Mouse (Mus musculus) left cerebral cortex, adult 2 months (tissue): ENCODE results near the gene Tll2. TPM values are rescaled to one million over a fixed set of nuclear protein-coding genes. Genes with fewer than 3 reads are reported as not detected.

Experiments used
- DNase-seq, 2 experiments: peaks; one replicate each; pipeline ENCODE4 v3.0.0; 2021 to 2022; ENCODE audit warnings: low spot score in 2 of 2, mixed read lengths in 1 of 2; ENCODE audit errors: extremely low spot score in 1 of 2
- H3K27ac ChIP-seq: fragments of 200-600 bp; 2 replicates; pipeline ENCODE4 v1.8.1; 2022
- H3K4me3 ChIP-seq: fragments of 200-600 bp; 2 replicates; pipeline ENCODE4 v1.8.1; 2022
- CTCF ChIP-seq: fragments of 200-600 bp; IDR thresholded peaks from 2 replicates; pipeline ENCODE4 v1.8.1; 2022; ENCODE audit warnings: antibody characterized with exemption, mild to moderate bottlenecking, moderate library complexity
- intact Hi-C: fragments of 180-260 bp; cut with DNase I; formaldehyde crosslinking; loops from one replicate; pipeline ENCODE4 v1.15.1; 2025
- long read RNA-seq, 2 experiments: library from polyadenylated mRNA; stranded (forward); transcript quantifications; one replicate each; pipeline ENCODE4 v2.0.0; 2021; ENCODE audit warnings: borderline mapping rate in 2 of 2
- total RNA-seq, 2 experiments: library from RNA; stranded (reverse); gene quantifications; 2 replicates each; pipeline ENCODE4 v1.2.3; 2021

Tll2 gene
- under 1 TPM; 0.68 to 0.84 TPM for total RNA-seq
- long read RNA-seq, experiment 1, partial matches to known transcripts = 1 of 2 reads
- long read RNA-seq, experiment 1, other reads (novel, unspliced or antisense) = 1 of 2 reads
- long read RNA-seq, experiment 2, partial matches to known transcripts = 2 of 2 reads
- long read RNA-seq, experiment 2, other reads (novel, unspliced or antisense) = 0 of 2 reads

DNA sequence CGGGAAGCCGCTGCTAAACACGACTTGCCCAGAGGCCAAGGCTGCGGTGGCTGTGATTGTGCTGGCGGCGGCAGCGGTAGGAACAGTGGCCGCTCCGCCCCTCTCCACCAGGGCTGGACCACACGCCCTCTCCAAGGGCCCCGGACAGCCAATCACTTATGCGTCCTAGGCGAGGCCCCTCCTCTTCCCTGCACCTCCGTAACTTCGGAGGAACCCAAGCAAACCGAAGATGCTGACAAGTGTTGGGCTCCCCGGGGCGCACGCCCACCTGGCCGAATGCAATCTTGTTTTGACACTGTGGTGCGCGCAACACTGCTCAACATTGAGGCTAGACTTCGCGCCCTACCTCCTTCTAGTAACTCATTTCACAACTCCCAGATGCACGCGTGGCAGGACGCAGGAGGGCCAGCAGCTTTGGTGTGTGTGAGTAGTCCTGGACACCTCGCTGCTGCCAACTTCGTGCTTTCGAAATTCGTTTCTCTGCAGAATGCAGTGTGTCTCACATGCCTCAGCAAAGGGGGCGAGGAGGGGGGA, at the start of gene Tll2:
Gene Tll2, minus strand, starts transcription at position 25 of the 534 bp plus-strand sequence.
- intact Hi-C loops = loop anchor here (5.0 kb wide), 1 partner anchor 120 kb away; no protein-coding TSS in a partner anchor
- no peak; the same call in 1 of the 2 replicates for TF ChIP-seq CTCF
- DNase-seq = peak; percentile 21 to 32
- Histone ChIP-seq H3K4me3 (peak within 1 kb of the TSS; percentile 32), H3K27ac (no peak within 1 kb of the TSS)

- TF ChIP-seq CTCF = no peak
Measured at GRCm38 (mm10) chr19:41254584-41254983, 47.9 kb upstream of the Tll2 start.

DNA sequence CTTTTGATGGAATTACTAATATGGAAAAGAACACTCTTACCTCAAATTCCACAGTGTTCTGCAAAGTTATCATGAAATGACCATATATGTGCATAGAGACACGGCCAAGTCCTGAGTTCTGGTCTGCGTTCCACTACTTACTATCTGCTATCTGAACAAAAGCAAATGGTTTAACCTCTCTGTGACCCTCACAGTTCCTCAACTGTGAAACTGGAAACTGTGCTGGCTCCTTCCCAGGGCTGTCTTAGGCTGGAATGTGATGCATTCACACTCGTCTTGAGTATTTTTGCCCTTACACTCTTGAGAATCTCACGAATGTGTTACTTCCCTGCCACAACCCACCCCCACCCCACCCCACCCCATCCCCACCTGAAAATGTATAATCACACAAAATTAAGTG, 42.3 kb upstream of the Tll2 start:
- Histone ChIP-seq H3K4me3 (no peak overlapping the region), H3K27ac (no peak overlapping the region)
- DNase-seq = no peak
- intact Hi-C loops = no loop called here
- no peak for TF ChIP-seq CTCF

More at GRCm38 (mm10) chr19:41254584-41254983, 47.9 kb upstream of the Tll2 start:
- no peak for DNase-seq
- H3K27ac ChIP-seq = no peak overlapping the region
- intact Hi-C loops = no loop called here
- H3K4me3 ChIP-seq = no peak overlapping the region

DNA sequence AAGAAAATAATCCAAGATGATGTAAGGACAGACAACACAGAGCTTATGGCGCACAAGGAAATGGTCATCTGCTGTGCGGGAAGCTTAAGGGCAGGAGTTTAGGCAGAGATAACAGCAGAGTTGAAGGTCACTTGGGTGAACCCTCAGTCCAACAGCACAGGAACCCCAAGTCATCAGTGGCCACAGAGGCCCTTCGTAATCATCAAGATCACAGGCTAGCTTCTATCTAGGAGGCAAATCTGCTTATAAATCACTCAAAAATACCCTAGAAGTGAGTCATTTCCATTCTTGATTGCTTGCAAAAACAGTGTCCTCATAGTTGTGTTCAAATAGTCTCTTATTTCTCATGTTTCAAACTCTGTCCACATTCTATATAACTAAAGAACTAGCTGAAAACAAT, 41.6 kb upstream of the Tll2 start:
- intact Hi-C loops = no loop called here
- Histone ChIP-seq H3K27ac (no peak overlapping the region), H3K4me3 (no peak overlapping the region)
- DNase-seq = no peak
- TF ChIP-seq CTCF = no peak

- Histone ChIP-seq H3K4me3 (no peak overlapping the region), H3K27ac (no peak overlapping the region)
- intact Hi-C loops = no loop called here
- DNase-seq = no peak
- TF ChIP-seq CTCF = no peak
Measured at GRCm38 (mm10) chr19:41246271-41246670, 39.6 kb upstream of the Tll2 start.

DNA sequence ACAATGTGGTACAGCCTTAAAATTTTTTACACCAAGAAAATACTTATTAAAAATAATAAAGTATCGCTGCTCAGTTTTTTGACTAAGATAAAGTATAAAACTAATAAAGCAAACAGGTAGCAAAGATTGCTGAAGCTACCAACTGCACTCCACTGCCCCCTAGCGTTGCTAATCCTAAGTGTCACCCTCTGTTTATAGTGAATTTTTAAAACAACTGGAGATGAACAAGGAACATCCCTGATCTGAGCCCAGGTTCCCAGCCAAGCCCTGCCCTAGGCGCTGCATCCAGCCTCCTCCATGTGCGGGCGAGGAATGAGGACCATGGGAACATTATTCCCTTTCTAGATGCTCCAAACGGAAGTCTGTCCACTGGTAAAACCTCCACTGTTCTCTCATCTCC, 37.9 kb upstream of the Tll2 start:
- intact Hi-C loops = loop anchor here (5.0 kb wide), 1 partner anchor 157 kb away; no protein-coding TSS in a partner anchor
- Histone ChIP-seq H3K27ac (no peak overlapping the region), H3K4me3 (no peak overlapping the region)
- TF ChIP-seq CTCF = peak; percentile 84
- peak in 1 of 2 experiments; percentile 22 for DNase-seq

DNA sequence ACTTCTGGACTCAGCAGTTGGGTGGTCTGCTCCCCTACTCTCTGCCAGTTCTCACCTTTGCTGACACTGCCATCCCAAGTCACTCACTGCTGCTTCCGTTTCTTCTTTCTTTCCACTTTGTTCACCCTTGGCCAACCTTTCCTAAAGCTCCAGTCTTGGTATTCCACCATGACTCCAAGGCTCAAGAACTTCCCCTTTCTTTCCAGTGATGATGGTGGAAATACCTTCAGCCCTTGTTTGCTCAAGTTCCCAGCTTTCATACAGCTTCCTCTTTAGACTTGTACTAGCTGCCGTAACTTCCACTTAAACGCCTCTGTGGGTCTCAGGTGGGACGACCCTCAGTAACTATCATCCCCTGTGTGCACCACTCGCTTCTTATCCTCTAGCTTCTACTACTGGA, 35.4 kb upstream of the Tll2 start:
- Histone ChIP-seq H3K4me3 (no peak overlapping the region), H3K27ac (no peak overlapping the region)
- DNase-seq = no peak
- intact Hi-C loops = loop anchor here (5.0 kb wide), 1 partner anchor 155 kb away; no protein-coding TSS in a partner anchor
- TF ChIP-seq CTCF = no peak

DNA sequence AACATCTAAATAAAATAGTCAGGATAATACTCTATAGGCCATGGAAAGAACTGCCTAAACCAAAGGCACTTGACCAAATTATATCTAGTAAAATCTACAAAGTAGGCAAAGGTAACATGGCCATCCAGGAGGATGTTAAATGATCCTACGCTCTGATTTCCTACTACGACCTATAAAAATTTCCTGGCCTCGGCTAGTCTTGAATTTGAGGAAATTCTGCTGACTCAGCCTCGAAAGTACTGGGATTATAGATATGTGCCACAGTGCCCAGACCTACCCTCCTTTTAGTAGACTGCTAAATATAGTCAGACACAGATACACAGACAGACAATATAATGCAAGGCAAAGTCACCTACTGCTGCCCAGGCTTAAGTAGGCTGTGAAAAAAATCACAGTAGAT, 27.1 kb upstream of the Tll2 start:
- no peak for DNase-seq
- intact Hi-C loops = no loop called here
- H3K4me3 ChIP-seq = no peak overlapping the region
- no peak overlapping the region for H3K27ac ChIP-seq
- TF ChIP-seq CTCF = no peak

- intact Hi-C loops = loop anchor here (5.0 kb wide), 1 partner anchor 121 kb away; no protein-coding TSS in a partner anchor
- Histone ChIP-seq H3K4me3 (no peak overlapping the region), H3K27ac (no peak overlapping the region)
- no peak for TF ChIP-seq CTCF
- DNase-seq = no peak
Measured at GRCm38 (mm10) chr19:41208326-41208725, 1.7 kb upstream of the Tll2 start.

DNA sequence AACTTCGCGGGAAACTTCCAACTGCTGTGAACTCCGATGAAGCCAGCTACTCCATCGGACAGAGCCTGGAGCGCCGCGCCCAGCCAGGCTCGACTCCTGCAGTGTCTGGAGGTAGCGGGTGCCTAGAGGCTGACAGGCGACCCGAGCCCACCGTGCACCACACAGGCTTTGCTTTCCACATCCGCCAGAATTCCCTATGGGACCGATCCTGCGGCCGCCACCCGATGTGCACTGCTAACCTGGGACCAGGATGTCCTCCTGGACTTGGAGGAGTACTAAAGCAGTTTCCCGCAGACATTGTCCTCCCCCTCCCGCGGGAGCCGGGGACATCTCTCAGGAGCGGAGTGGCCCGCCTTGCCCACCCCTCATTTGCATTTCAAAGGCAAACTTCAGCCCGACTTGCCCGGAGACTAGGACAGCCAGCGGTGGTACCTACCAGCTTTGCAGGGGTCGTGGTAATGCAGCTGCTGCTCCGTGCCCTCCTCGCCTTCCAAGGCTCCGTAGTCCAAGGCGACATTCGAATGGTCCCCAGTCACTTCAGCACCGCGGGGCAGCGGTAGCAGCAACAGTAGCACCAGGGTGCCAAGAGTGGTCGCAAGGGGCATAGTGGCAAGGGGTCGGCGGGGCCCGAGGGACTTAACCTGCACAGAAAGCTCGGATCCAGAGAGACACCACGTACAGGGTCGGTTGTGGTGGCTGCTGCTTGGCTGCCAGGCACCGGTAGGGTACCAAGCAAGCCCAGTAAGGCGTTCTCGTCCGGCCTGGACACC, 409 bp downstream of the Tll2 start:
- intact Hi-C loops = loop anchor here (5.0 kb wide), 1 partner anchor 119 kb away; no protein-coding TSS in a partner anchor
- peak overlapping the region; percentile 32 for H3K4me3 ChIP-seq

DNA sequence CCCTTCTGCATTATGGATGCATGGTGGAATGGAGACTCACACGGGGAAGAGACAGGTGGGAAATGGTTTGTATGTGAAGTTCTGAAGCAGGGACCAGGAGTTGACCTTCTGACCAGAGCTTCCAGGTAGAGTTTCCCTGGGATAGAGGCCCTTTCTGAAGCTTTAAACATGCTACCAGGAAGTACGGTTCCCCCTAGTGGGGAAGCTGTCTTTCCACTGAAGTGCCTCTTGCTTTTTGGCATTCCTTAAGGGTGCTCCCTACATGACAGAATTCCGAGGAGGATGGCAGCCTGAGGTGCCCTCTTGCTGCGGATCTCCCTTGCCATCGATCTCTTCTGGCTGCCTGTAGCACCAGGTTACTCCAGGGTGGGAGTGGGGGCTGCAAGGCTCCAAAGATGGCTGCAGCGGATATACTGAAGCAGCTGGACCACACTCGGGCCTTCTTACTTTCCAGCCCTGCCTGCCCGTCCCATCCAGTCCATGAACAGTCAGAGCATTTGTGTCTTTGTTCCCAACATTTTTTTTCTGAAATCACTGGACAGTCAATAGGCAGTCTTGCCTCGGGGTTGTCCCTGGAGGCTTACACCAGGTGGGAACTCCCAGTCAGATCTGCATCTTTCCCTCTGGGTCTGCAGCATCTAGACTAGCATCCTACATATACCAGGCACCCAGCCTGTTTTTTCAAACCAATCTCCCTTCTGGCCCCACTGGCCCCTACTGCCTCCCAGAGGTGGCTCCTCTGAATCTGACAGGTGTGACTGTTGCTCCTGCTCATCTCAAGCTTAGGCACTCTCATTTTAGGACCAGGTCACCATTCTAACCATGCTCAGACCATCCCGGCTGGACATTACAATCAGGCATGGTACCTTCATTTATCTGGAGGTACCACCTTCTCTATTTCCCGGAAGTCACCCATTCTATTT, 2.2 kb downstream of the Tll2 start:
- Histone ChIP-seq H3K4me3 (no peak overlapping the region), H3K27ac (no peak overlapping the region)
- peak; percentile 66 for TF ChIP-seq CTCF
- peak in 1 of 2 experiments; percentile 28 for DNase-seq
- intact Hi-C loops = loop anchor here (1.0 to 5.0 kb wide), 2 partner anchors 99 to 117 kb away; no protein-coding TSS in a partner anchor

More for the DNA sequence above, 409 bp downstream of the Tll2 start:
- no peak for TF ChIP-seq CTCF
- H3K27ac ChIP-seq = no peak overlapping the region
- DNase-seq = peak in 1 of 2 experiments; percentile 9
